Mouse (Mus musculus) cerebellum, postnatal 4 days (tissue): ENCODE measurements around the gene Vash2.

Source experiments
- DNase-seq, 2 experiments: peaks; one replicate each; pipeline ENCODE4 v3.0.0; 2022; ENCODE audit warnings: low spot score in 2 of 2, mixed read lengths in 1 of 2

Vash2 gene

DNA sequence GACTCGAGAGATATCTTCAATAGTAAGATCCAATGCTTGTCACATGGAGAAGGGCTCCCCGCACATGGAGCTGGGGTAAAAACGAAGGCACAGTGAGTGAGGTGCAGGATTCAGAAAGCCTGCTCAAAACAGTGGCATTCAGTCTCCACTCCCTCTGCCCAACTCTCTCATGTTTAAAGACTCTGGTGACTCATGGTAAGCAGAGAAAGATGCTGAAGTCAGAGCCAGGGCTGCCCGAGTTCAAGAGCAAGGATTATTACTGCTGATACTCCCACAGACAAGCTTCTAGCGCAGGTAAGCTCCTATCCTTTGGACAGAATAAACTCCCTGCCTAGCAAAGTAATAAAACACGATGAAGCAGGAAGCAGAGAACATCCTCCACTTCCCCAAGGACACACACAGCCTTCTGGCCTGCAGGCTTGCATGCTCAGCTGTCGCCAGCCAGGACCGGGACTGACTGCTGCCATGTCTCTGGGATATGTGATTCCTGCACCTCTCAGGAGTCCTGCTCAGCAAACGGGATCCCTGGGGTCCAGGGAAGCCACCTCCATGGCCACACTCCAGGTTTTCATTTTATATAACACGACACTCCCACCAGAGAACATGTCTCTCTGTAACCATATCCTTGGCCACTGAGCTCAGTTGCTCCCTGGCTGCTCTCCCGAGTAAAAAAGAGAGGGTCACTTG lies 2.1 kb downstream of the Vash2 start:
- DNase-seq = no peak

DNA sequence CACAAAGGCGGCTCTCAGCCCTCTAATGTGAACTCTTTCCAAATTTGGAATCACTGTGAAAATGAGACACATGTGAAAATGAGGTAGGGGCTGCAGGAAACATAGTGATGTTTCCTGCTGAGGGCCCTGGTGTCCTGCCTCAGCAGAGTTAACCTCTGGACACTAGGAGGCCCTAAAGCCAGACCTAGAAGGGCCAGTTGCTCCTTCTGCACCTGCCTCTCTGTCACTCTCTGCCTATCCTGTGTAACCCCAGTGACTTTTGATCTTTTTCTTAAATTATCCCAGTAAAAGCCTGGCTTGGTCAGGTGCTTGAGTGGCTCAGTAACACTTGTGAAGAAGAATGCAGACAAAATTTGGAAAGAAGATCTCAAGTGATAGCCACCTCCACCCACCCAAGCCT lies 4.3 kb downstream of the Vash2 start:
- no peak for DNase-seq

DNA sequence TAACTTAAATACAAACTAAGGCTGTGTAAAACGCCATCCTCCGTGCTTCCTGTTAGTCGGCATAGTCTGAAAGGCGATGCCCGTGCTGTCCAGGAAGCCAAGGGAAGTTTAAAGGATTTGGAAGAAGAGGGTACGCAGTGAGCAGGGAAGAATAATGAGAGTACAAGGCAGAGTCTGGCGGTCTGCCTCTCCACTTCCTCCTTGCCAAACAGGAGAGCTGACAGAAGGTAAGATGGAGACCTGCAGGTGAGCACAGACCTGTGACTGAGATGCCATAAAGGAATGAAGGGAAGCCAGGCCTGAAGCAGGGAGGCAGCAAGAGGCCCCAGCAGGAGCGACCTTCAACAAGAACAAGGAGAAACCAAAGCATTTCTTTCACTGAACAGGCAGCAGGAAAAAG lies 4.9 kb downstream of the Vash2 start:
- no peak for DNase-seq

DNA sequence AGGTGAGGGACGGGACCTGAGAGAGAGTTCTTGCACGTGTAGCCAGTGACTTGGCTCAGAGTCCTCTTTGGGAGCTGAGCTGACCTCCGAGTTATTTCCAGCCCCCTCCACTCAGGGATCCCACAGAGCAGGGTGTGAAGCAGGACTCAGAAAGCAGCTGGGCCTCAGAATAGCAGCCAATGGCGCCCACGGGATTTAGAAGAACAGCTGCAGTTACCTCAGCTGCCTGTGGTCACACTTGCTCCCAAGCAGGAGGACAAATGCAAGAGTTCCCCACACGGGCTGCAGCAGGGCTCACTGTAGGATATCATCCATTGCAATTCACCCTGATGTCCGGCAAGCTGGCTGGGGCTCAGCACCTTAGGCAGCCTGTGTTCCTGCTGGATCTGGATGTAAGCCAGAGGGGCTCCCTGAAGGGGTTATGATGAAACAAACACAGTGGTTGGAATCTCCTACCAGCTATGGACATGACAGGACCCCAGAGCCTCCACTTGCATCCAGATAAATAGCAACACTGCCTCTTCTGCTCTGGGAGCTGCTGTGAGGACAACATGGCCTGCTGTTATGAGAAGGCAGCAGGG lies 6.4 kb downstream of the Vash2 start:
- no peak for DNase-seq

DNA sequence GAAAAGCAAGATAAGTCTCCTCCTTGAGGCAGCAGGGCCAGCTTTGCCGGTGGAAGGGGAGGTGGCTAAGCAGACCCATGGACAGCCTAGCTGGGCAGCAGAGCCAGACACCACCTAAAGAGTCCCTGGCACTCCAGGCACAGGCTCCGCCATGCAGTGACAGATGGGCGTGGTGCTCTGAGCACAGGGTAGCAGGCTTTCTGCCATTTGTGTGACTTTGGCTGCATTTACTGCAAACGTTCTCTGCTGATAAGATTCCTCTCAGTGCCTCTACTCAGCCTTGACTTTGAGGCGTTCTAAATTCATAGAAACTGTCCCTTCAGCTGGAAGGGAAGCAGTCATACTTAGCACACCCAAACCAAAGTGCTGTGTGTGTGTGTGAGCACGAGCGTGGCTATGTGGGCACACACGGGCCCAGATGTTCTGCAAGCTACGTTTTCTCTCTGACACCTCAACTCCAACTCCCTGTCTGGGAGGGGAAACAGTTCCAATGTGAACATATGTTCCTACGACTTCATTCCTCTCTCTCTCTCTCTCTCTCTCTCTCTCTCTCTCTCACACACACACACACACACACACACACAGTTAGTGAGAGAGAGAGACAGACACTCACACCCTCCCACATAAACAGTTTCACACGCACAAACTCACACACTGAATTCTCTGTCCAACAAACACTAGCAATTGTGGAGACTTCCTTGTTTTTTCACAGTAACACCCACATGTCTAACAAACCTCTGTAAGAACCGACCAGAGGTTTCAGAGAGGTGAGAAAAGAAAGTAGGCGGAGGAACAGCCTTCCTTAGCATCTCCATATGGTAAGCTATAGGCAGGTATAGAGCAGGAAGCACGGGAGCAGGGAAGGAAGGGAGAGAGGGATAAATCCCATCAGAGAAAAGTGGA lies 7.1 kb downstream of the Vash2 start:
- no peak for DNase-seq

DNA sequence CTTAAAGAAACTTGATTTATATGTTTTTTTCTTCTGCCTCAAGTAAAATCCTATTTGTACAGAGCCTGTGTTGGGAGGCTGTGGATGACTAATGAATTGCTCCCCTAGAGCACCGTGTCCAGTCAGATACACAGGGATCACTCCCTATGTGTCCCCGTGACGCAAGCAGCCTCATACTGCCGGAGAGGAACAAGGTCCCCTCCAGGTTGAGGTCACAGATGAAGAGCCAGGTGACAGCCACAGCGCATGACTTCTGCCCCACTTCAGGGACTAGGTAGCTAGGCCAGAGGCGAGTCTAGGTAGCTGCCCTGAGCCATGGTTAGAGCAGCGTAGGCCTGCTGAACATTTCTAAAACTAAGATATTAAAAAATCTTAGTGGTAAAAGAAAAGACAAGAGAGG lies 11.1 kb downstream of the Vash2 start:
- no peak for DNase-seq

DNA sequence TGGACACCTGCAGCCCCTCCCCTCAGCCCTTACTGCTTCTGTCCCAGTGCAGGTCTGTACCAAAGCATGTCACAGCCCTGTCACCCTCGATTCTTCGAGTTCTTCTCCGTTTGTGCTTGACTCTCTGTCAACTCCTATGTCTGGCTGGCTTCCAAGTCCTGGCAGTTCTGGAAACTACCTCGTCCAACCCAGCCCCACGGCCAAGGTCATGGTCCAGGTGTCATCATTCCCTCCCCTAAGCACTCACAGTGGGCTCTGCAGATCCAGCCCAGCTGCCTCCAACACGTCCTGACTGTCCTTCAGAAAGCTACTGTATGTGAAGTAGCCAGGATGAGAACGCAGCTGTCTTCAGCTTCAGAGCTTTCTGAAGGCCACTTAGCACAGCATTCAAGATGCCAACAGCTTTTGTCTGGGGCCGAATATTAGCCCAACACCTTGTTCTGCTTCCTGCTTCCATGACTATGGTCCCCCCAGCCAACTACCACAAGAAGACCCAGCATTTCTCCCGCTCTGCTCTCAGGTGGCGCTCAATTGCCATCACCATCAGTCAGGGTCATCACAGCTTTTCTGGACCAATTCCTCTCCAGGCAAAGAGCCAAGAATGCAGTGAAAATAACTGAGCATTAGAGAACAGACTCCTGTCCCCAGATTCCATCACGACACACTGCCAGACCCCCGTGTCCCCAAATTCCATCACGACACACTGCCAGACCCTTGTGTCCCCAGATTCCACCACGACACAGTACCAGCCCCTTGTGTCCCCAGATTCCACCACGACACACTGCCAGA lies 13.9 kb downstream of the Vash2 start:
- no peak for DNase-seq

DNA sequence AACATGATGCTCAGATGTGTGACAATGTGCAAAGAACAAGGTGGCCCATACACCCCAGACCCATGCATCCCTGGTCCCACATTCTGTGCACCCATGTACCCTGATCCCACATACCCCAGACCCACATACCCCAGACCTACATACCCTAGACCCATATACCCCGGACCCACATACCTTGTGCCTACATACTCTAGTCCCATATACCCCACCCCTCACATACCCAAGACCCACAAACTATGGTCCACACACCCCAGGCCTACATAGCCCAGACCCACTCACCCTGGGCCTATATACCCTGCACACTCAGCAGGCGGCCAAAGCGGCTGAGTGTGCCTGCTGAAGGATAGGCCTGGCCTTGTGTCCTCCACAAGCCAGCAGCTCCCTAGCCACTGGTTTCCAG lies 16.3 kb downstream of the Vash2 start:
- no peak for DNase-seq

DNA sequence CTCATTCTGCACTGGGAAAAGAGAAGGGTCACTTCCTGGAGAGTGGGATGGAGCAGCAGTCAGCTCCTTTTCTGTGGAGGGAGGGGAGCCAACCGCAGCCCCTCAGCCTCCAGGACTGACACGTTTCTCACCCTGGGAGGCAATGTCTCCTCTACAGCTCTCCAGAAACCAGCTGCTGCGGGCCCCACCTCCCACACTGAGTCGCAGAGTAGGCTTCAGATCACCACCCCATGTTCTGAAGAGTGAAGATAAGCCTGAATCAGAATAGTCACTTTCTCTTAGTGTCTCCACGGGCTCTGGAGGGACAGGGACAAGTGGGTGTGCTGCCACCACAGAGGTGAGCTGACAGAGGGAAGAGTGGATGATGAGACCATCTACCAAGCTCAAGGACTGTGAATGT lies 20.3 kb downstream of the Vash2 start:
- DNase-seq = no peak

DNA sequence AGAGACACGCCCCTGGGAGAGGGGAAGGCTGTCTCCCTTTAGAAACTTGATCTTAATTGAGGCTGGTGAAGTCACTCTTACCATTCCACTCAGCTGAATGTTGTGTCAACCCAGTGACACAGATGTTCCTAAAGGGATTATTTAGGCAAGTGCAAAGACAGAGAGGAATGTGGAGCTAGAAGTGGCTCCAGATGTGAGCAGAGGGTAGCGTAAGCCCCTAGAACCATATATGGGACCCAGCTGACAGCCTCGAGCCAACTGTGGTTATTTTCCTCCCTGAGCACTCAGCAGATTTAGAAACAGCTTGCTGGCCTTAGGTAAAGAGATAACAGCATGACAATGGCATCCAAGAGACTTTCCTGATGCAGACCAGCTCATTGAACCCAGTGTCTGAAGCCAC lies 26.1 kb downstream of the Vash2 start:
- DNase-seq = no peak

DNA sequence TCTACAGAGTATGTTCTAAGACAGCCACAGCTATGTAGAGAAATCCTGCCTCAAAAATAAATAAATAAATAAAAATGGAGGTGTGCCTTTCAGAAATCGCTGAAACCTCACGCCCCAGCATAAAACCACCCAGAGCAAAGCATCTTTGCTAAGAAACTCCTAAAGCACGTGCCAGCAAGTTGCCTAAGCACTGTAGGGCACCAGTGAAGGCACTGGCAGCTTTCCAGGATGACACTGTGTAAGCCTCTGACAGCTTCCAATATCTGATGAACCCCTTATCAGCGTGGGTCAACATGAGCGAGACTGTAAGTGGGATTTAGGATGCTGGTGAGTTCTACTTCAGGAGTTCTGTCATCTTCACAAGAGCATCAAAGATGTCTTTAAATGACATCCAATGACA lies 28.1 kb downstream of the Vash2 start:
- no peak for DNase-seq

DNA sequence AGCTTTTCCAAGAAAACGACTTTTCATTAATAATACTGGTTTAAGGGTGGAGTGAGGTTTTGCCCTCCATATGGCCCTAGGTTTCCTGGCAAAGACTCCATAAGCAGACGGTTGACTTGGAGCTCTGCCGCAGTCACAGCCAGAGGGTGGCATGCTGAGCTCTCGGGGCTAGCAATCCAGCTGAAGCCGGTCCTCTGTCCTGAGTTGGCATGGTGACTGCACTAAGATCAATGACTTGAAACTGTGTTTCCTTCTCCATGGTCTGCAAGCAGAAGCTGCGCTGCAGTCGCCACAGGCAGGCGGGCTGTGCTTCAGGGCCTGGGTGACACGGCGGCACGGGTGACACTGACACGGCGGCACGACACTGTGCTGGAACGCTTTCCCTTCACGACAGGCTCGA lies 30.2 kb downstream of the Vash2 start:
- peak in 1 of 2 experiments; percentile 55 for DNase-seq

DNA sequence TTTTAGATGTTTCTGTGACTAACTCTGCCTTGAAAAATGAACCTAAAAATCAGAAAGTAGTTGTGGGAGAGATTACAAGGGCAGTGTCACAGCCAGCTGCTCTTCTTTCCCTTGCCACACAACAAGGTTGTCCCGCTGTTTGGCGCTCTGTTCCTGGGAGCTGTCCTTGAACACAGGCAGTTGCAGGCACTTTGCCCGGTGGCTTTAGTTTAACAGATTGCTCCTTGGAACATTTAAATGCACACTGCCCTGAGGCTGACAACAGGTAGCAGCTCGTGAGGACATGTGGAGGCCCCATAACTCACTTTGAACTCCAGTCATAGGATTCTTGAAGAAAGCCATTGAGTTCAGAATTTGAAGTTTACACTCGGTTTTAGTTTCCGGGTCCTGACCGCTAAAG lies 30.7 kb downstream of the Vash2 start:
- DNase-seq = peak in 1 of 2 experiments; percentile 31

DNA sequence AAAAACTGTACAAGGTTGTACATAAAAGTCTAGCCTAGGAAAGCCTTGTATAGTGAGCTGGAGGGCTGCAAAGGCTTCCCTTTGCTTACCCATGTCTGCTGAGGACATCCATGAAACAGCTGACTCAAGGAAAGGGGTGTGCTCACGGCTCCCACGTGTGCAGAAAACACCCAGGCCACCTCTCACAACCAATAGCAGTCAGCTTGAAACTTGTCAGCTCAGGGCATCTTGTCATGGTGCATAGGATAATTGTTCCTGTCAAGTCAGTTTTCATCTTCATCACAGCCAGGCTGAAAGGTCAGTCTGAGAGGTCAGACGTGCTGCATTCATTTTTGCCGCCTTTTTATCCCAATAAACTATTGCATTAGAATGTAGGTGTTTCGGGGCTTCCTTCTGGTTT lies 31.1 kb downstream of the Vash2 start:
- no peak for DNase-seq

DNA sequence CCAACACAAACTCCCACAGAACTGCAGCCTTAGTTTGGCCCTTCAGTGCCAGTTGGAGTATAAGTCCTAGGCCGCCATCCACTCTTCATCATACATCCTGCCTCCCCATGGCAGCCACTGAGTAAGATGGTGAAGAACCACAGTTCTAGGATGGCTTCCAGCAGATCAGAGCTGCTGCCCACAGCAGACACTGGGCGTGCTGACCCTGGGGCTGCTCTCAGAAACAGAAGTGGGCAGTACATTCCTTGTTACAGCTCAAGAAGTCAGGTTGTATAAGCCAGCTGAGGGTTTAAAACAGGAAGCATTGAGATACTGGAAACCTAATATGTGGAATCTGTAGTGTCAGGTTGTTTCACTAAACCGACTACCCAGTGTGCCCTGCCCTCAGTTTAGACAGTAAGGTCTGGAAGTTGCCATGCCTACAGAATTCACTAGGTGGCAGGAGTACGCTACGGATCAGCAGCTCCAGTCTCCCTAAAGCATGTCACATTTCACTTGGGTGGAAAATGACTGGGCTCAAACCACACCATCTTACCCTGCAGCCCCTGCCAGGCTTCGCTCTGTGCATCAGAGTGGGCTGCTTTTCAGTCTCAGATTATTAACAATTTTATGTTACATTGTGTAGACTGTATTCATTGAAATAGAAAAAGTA lies 34.9 kb downstream of the Vash2 start:
- peak; percentile 56 to 81 for DNase-seq

DNA sequence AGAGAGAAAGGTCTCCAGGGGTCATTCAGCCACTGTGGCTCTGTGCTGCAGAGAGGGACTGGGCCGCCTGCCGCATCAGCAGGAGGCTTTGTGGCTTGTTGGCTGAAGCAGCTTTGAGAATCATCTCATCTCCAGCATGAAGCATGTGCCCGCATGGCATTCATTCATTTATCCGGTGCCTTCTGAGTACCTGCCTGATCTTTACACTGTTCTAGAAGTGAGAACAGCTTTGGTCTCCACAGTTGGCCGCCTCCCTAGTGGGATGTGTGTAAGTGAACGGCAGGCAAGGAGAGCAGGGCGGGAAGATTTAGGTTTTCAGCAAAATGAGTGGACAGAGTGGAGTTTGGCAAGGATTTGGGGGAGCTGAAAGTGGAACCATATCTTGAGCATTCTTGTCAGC lies 39.3 kb downstream of the Vash2 start:
- no peak for DNase-seq

DNA sequence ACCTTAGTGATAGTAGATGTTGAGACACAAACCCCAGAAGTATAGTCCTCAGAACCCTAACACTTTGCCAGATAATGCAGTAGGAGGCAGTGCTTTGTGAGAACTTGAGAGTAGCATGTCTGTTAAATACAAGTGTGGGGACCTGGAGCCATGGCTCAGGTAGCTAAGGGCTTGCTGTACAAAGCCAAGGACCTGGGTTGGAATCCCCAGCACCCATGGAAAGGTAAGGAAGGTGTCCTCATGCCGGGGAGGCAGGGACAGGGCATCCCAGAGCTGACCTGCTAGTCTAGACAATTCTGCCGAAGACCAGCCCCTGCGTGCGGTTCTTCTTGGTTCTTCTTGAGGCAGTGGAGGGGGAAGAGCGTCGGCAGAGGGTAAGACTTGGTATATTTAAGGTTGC lies 48.9 kb downstream of the Vash2 start:
- no peak for DNase-seq

DNA sequence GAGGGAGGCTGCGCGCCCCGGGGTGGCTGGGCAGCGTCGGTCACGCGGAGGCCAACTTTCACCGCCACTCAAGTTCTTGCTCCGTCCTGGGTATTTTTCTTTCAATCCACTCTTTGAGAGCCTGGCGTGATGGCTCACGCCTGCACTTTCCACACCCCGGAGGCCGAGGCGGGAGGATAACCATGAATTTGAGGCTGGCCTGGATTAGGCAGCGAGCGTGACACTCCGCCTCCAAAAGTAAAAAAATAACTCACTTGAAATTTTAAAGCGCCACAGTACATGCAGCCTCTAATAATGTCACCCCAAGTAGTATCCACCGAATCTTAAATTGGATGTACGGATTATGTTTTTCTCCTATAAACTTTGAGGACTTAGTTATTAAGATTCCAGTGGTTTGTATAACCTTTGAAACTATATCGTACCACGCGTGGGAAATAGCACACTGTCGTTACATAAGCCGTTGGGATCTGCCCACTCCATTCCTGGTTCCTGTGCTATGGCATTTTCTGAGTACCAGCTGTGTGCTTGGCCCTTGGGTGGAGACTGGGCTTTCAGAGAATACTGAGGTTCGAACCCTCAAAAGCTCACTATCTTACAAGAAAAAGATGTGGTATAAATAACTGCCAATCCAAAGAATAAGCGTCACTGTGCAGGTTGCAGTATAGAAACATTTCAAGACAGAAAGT lies 49.9 kb downstream of the Vash2 start:
- DNase-seq = no peak

DNA sequence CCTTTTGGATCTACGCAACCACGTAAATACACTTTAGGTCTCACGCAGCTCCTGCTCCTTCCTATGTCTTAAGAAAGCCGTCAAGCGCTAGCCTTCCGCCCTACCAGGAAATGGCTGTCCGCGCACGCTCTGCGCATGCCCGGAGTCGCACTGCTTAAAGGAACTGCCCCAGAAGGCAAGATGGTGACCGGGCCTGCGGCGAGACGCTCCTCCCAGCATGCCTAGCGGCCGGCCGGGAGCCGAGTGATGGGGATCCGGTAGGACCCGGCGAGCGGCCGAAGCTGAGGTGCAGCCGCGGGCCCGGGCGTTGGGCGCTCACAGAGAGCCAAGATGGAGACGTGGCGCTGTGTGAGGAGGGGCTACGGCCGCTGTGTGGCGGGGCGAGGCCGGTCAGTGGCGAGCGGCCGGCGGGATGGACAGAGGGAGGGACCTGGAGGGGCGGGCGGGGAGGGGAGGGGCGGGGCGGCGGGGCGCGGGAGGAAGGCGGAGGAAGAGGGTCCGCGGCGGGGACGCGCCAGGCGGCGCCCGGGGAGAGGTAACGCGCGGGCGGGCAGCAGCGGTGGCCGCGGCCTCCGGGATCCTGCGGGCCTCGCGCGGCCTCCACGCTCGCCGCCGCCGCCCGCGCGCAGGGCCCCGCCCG lies 50.6 kb downstream of the Vash2 start:
- DNase-seq = peak; percentile 87 to 95

DNA sequence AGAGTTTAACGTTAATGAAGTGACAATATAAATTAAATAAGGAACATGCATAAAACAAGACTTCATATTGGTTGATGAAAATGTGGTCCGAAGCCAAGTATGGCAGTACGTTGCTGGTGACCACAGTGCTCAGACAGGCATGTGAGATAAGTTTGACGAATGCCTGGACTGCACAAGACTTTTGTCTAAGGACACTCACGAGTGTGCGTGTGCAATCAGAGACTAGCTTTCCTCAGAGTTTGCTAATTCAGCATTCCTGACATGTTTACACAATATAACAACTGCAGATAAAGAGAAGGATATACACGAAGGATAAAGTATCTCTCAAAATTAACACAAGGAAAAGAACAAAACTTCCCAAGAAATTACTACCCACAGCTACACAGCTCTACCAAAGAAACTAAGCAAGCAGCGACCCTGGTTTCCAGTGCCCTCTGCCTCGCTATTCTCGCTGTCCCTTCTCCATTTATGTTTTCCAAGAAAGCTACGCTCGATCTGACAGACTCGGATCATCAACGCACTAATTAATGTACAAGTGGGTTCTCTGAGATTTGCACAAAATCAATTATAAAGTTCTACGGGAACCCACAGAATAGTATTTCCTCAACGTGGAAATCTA lies 51.2 kb downstream of the Vash2 start:
- no peak for DNase-seq
